Mouse (Mus musculus): ENCODE measurements around the gene AI182371. TPM values are rescaled to one million over a fixed set of nuclear protein-coding genes. Genes with fewer than 3 reads are reported as not detected.

The AI182371 gene
- 1 to 10 TPM in 1 of 2 experiments, under 1 TPM in 1; 0.48 to 2.4 TPM for polyA plus RNA-seq (2017; shearing (Covaris generic))

GRCm38 (mm10) chr2:35101443-35101842, at the start of gene AI182371:
Gene AI182371, minus strand, starts transcription at chr2:35101543.

DNA sequence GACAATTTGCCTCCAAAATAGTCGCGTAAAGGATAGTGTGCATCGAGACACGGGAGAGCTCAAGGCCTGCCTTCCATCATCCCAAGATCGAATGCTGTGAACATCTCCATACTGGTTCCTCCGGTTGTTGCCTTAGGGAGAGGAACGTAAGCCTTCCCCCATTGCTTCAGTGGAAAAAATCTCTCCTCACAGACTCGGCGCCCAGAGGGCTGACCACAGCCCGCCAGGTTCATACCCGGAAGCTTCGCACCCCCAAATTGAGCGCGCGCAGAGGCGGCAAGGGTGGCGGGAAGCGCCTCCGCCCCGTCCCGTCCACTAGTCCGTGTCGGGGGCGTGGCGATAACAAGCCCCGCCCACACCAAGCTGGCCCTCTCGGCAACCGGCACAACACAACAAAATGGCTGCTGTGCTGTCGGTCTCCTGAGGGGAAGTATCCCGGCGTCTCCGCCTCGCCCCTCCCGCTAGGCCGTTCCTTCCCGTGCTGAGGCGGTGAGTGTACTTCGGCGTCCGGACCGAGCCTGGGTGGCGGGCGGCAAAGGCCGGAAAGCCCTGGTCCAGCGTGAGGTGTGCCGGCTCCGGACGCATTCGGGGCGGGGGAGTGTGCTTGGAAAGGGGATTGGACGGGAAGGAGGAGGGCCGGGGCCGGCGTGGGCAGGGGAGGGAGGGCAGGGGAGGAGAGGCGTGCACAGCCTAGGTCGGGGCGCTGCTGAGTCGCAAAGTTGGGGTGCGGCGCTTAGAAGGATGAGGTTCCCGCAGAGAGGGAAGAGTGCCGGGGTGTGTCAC, 8.0 kb upstream of the AI182371 start, which contains the start of gene Cntrl:
TSS of gene Cntrl (plus strand) at position 352 of the 783 bp plus-strand sequence.

GRCm38 (mm10) chr2:35061338-35061737, 40.0 kb downstream of the AI182371 start, which contains the start of gene Hc:
Gene Hc, minus strand, starts transcription at chr2:35061438.

Other genes with a start within 250 kb of the AI182371 start
- under 1 TPM in 1 of 2 experiments, not detected in 1; 0.29 TPM for gene Cutal, start 227.1 kb downstream of the AI182371 start, polyA plus RNA-seq (2017; shearing (Covaris generic))
- gene Psmd5, start 226.6 kb downstream of the AI182371 start, polyA plus RNA-seq (2017; shearing (Covaris generic)), result 100 to 1,000 TPM in 1 of 2 experiments, 10 to 100 TPM in 1; 97.6 to 110 TPM
- 1 to 10 TPM; 2.2 to 3.2 TPM for gene Phf19, start 187.5 kb downstream of the AI182371 start, polyA plus RNA-seq (2017; shearing (Covaris generic))
- gene Traf1, start 139.8 kb downstream of the AI182371 start, polyA plus RNA-seq (2017; shearing (Covaris generic)), result 100 to 1,000 TPM; 305 to 432 TPM
- gene Hc, start 40.1 kb downstream of the AI182371 start, polyA plus RNA-seq (2017; shearing (Covaris generic)), result under 1 TPM; 0.20 to 0.60 TPM
- gene Cntrl, start 7.9 kb upstream of the AI182371 start, polyA plus RNA-seq (2017; shearing (Covaris generic)), result 100 to 1,000 TPM in 1 of 2 experiments, 10 to 100 TPM in 1; 86.2 to 101 TPM
- gene Rab14, start 99.6 kb upstream of the AI182371 start, polyA plus RNA-seq (2017; shearing (Covaris generic)), result 100 to 1,000 TPM; 148 to 163 TPM
- gene Gsn, start 154.8 kb upstream of the AI182371 start, polyA plus RNA-seq (2017; shearing (Covaris generic)), result 10 to 100 TPM; 28.1 to 30.6 TPM
- 1 to 10 TPM in 1 of 2 experiments, under 1 TPM in 1; 0.86 to 4.4 TPM for gene Stom, start 235.4 kb upstream of the AI182371 start, polyA plus RNA-seq (2017; shearing (Covaris generic))